Mouse (Mus musculus) adrenal gland, adult 8-10 months (tissue): Measurements from ENCODE around the gene Trim38. TPM values are rescaled to one million over a fixed set of nuclear protein-coding genes. Genes with fewer than 3 reads are reported as not detected.
"Not testable (repeated sequence)": the region's sequence is repeated elsewhere in the genome, so short reads cannot be mapped to it uniquely, and the experiment has no call there.

Experiments
- DNase-seq: peaks from one replicate; pipeline ENCODE4 v3.0.0; 2022
- total RNA-seq, 4 experiments: library from RNA; stranded (reverse); gene quantifications; 2 replicates each; pipeline ENCODE4 v1.2.4; 2022

The Trim38 gene
- under 1 TPM in 3 of 4 experiments, not detected in 1; 0.24 to 0.48 (median 0.26) TPM for total RNA-seq

- not testable (repeated sequence) for DNase-seq
These were observed at the start of gene Trim38 for GRCm38 (mm10) chr13:23769613-23770012. Trim38 (plus strand) TSS chr13:23769913.

GRCm38 (mm10) chr13:23724239-23724638 lies 45.5 kb upstream of the Trim38 start:
- no peak for DNase-seq

DNA sequence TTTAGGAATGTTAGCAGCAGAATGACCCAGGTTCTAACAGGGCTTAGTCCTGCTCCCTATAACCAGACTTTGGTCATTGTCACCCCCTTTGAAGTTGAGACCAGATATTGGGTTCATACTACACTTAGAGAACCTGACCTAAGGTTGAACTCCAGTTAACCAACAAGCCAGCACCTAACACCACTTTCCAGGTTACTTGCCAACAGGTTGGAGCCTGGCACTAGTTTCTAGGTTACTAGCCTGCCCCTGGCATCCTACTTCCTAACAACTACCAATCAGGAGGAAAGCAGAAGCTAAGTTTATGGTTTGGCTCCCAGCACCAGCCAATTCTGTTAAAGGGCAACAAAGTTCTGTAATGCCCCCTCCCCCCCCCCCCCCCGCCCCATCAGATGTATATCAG lies 44.5 kb upstream of the Trim38 start:
- no peak for DNase-seq

GRCm38 (mm10) chr13:23728472-23729191 lies 41.1 kb upstream of the Trim38 start:
- DNase-seq = no peak

DNA sequence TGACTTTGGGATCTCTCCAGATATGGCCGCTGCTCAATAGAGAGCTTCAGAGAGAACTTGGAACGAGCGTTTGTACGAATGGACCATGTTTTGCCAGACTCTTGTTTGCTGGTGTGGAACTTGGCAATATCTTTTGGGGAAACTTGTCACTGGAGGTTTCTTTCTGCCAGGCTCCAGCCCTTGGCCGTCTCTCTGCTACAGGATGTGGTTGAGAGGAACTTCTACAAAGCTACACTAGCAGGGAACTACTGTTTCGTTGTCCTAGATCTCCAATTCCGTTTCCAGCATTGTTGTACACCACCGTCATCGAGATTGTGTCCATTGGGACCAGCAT lies 40.6 kb upstream of the Trim38 start:
- no peak for DNase-seq

DNA sequence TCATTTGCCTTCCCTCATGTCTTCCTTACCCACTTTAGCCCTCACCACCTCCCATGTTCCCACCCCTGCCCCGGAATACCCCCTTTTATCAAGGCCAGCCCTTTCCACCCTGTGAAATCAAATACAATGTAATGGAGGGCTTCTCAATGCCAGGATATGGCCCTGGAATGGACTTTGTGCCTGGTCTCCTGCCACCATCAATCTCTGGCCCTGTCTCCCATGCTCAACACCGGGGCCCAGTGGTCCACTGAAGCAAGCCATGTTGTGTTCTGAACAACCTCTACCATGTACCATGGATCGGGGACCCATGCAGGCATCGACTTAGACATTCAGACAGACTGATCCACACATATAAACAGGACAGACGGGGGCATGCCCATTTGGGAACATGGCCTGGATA lies 40.0 kb upstream of the Trim38 start:
- no peak for DNase-seq

- no peak for DNase-seq
These were observed 39.2 kb upstream of the Trim38 start for GRCm38 (mm10) chr13:23730479-23730878.

- DNase-seq = no peak
These were observed 37.4 kb upstream of the Trim38 start for GRCm38 (mm10) chr13:23732156-23732804.

DNA sequence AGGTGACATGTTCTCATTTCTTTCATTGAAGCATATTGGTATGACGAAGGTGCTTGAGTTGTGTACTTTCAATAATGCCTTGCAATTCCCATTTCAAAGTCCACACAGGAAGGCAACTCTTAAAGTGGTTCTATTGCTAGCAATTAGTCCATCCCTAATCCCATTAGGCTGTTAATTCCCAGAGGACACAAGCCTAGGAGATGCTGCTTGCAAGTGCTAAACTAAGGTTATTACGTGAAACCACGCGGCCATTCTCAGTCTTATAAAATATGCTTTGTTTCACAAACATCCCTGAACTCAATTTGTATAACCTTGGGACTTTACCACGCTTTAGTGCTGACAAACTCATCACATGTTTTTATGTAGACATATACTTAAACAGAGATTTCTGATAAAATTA lies 32.6 kb upstream of the Trim38 start:
- no peak for DNase-seq

DNA sequence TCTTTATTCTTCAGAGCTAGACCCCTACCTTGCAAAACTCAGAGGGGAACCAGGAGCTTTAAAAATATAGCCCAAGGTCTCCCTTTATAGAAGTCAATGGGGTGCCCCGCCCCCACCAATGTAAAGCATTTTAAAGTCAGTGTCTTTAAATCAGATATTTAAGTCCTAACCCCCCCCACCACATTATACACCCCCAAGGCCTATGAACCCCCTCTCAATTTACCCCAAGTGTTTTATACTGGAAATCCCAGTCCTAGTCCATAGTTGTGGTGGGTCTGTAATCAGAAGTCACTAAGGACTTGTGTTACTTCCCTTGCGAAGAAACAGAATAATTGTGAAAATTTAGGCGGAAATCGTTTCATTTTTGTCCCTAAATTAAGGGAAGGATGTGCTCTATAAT lies 31.7 kb upstream of the Trim38 start:
- DNase-seq = no peak

DNA sequence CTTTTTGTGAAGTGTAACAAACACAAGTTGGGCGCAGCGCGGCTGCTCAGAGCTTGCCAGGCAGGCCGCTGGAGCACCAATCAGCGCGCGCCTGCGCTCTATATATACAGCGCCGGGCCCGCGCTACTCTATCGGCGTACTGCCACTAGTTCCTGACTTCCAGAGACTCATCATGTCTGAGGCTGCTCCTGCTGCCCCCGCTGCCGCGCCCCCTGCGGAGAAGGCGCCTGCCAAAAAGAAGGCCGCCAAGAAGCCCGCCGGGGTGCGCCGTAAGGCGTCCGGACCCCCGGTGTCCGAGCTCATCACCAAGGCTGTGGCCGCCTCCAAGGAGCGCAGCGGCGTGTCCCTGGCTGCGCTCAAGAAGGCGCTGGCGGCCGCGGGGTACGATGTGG lies 31.0 kb upstream of the Trim38 start, which contains the start of gene Hist1h1c:
Gene Hist1h1c, plus strand, starts transcription at position 132 of the 392 bp plus-strand sequence.
- peak; percentile 89 for DNase-seq

DNA sequence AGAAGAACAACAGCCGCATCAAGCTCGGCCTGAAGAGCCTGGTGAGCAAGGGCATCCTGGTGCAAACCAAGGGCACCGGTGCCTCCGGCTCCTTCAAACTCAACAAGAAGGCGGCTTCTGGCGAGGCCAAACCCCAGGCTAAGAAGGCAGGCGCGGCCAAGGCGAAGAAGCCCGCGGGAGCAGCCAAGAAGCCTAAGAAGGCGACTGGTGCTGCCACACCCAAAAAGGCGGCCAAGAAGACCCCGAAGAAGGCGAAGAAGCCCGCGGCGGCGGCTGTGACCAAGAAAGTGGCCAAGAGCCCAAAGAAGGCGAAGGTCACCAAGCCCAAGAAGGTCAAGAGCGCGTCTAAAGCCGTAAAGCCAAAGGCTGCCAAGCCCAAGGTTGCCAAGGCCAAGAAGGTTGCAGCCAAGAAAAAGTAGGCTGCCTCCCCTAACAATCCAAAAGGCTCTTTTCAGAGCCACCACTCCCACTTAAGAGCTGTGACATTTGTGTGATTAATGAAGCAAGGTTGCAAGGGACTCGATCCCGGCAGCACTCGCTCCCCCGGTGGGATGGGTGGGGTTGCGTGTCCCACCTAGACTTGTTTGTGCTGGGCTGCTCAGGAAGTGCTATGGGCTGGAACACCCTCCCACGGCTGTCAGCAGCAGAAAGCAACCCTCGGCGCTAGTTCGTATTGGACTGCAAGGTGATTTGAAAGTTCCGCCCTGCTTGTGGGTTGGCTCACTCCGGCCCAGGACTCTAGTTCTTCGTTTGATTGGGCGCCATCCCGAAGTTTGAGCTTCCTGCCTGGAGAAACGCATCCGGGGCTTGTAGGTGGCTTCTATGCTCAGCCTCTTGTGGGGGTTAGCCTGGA lies 30.4 kb upstream of the Trim38 start:
- DNase-seq = peak; percentile 96

DNA sequence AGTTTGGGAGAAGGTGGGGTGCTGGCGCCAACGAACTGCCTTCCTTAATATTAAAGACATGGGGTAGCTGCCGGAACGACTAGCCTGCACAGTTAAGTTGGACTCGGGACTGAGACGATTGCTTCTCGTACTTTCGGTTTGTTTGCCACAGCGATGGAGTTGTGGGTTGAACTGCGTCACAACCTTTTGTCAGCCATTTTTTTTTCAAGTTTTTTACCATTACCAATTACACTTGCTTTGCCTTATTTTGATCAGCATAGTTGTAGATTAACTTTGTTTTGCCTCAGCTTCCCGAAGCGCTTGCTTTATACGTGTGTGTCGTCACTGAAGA lies 29.8 kb upstream of the Trim38 start:
- DNase-seq = no peak

GRCm38 (mm10) chr13:23740256-23740840 lies 29.4 kb upstream of the Trim38 start:
- no peak for DNase-seq

GRCm38 (mm10) chr13:23740910-23741309 lies 28.8 kb upstream of the Trim38 start:
- DNase-seq = no peak

- DNase-seq = no peak
These were observed 27.7 kb upstream of the Trim38 start for GRCm38 (mm10) chr13:23742007-23742406.

DNA sequence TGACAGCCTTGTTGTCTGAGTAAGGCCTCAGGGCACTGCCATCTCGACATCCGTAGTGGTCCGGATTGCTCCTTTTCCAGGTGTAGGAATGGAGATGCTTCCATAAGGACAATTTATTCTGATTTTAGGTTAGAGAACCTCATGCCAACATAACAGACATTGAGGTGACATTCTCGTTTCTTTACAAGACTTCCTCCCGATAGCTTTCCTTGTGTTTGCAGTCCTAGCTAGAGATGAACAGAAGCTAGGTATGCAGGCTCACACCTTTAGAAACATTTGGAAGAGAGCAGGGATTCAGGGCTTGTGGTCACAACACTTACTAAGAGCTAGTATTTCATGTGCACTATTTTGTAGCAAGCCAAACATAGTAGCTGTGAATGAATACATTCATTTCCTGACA lies 26.5 kb upstream of the Trim38 start:
- DNase-seq = no peak

DNA sequence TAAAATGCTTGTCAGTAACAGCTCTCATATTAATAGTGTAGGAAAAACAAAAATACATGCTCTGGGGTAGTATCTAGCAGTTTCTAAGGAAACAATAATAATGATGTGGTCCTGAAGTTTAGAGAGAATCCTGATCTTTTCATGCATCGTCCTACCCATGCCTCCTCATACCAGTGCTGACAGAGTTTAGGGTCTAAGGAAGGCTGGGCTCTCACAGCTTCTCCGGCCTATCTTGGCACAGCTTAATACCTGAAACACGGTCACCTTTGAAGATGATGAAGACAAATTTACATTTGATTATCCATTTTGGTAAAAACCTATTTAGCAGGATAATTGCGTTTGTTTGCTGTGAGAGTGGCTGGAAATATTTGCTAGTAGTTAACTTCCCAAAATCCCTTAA lies 25.8 kb upstream of the Trim38 start:
- DNase-seq = no peak

GRCm38 (mm10) chr13:23744421-23745380 lies 25.0 kb upstream of the Trim38 start:
- DNase-seq = no peak

DNA sequence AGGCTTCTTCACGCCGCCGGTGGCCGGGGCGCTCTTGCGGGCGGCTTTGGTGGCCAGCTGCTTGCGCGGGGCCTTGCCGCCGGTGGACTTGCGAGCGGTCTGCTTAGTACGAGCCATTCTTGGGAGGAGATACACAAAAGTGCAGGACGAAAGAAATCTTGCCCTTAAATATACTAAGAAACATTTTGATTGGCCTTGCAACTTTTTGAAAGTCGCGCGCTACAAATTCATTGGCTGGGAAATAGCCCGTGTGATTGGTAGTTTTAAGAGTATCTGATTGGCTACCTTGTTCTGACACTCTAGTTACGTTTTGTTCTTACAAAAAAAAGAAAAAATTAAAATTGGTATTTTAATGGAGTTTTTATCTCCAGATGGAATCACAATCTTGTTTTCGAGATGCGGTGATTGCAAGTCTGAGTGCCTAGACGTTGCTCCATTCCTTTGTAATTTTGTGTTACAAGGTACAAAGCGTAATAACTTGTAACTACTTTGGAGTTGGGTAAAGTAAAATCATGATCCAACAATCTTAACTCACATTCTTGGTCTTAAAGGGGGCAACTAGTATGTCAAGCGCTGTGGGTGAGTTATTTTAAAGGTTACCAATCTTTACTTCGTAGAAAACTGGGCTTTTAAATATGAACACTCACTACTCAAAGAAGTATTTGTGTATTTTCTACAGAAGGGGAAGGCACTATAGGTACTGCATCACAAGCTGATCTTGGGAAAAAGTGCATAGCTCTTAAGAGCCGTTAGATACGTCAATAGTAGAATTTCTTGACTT lies 24.1 kb upstream of the Trim38 start, which contains the start of gene Hist1h3c:
Gene Hist1h3c, minus strand, starts transcription at position 222 of the 781 bp plus-strand sequence.
- DNase-seq = peak; percentile 72
